Mouse (Mus musculus) embryo, embryonic 10 days (tissue): Measurements from ENCODE around the gene Snph.
A peak's percentile ranks its signal among the peaks of the same experiment; 100 is the strongest.
"Not testable (repeated sequence)": the region's sequence is repeated elsewhere in the genome, so short reads cannot be mapped to it uniquely, and the experiment has no call there.

Experiments
- DNase-seq: peaks from one replicate; pipeline ENCODE4 v3.0.0-alpha.2; 2015; ENCODE audit warnings: low spot score

Snph gene

GRCm38 (mm10) chr2:151632159-151632814 is at the start of gene Snph:
Gene Snph, minus strand, starts transcription at chr2:151632593.
- peak; percentile 76 for DNase-seq

GRCm38 (mm10) chr2:151676234-151676633 is 43.8 kb upstream of the Snph start:
- DNase-seq, result peak; percentile 10

DNA sequence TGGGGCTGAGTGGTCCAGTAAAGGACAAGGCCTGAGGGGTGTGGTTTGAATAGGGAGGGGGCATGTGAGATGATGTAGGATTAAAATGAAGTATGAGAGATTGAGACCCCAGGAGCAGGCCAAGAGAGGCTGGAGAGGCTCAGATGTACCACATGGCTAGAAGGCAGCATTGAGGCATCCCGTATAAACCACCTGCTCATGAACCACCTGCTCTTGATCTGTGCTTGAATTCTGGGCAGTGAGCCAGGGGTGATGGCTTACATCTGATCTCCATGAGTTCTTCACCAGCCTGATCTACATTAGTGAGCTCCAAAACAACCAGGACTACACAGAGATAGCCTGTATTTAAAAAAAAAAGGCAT is 38.6 kb upstream of the Snph start:
- no peak for DNase-seq

DNA sequence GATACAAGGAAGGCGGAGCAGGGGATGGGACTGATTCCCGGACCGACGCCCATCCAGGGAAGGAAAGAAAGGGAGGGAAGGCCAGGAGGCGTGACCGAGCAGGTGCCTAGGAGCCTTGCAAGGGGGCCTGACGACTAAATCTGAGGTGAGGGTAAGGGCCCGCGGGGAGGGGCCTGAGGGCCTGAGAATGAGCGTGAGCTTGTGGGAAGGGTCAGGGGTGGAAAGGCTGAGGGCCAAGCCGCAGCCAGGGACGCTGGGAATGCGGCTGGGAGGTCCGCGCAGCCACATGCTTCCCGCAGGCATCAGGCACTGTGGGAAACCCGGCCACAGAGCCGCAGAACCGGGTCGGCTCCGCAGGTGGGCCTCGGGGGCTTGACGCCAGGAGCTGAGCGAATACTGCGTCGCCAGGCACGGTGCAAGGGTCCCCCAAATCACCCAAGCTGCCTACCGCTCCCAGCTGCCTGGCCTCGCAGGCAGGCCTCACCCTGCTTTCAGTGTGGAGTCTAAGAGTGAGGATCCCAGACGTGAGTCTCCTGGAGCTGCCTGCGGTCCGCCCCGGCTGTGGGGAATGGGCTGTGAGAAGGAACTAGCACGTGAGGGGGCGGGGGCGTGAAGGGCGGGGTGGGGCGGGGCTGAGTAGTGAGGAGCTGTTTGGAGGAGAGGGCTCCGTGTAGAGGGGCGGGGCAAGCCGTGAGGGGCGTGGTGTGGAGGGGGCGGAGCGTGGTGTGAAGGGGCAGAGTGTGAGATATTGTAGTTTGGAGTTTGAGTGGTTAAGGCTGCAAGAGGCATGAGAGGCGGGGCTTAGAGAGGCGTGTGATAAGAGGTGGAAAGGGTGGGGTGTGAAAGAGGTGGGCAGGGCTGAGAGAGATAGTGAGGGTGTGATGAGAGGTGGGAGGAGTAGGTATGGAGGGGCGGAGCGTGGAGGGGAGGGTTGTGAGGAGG is 37.9 kb upstream of the Snph start:
- DNase-seq, result no peak

GRCm38 (mm10) chr2:151668433-151668832 is 36.0 kb upstream of the Snph start, which contains the start of gene Rad21l:
Gene Rad21l, minus strand, starts transcription at chr2:151668533.
- DNase-seq, result no peak

- no peak for DNase-seq
Observed at GRCm38 (mm10) chr2:151652053-151652452, 19.7 kb upstream of the Snph start.

GRCm38 (mm10) chr2:151636015-151636402 is 3.6 kb upstream of the Snph start:
- no peak for DNase-seq

- DNase-seq, result no peak
Observed at GRCm38 (mm10) chr2:151635362-151636014, 3.1 kb upstream of the Snph start.

GRCm38 (mm10) chr2:151634903-151635302 is 2.5 kb upstream of the Snph start:
- DNase-seq, result no peak

DNA sequence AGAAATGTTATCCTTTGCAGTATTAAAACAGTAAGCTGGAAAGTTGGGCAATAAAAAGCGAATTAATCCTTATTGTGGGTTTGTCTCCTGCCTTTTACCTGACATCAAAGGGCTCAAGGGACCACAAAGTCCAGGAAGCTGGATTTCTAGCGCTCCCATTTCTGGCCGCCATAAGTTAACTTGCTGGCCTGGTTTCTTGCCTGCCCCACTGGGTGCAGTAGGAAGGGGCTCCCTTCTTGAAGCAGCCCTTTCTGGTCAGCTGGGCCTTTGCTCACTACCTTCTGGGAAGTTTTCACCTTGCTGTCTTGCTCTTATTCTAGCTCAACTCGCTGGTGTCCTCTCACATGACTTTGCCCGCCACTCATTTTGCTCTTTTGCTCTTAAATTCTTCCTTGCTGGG is 589 bp upstream of the Snph start:
- no peak for DNase-seq

- DNase-seq, result no peak
Observed at GRCm38 (mm10) chr2:151631406-151632158, 811 bp downstream of the Snph start.

DNA sequence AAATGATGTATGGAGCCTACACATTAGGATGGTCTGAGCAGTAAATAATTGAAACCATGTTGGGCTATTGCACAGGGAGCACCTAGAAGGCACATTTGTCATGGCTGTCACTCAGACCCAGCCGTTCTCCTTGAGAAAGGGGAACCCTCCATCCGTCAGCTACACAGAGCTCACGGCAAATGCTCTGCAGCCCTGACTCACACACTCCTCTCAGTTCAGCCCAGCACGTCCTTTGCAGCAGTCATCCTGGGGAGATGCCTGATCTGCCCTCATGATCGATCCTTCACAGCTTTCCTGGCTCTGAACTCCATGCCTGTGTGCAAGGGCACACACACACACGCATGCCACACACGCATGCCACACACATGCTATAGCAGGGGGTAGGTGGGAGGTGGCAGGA is 3.1 kb downstream of the Snph start:
- DNase-seq, result no peak

DNA sequence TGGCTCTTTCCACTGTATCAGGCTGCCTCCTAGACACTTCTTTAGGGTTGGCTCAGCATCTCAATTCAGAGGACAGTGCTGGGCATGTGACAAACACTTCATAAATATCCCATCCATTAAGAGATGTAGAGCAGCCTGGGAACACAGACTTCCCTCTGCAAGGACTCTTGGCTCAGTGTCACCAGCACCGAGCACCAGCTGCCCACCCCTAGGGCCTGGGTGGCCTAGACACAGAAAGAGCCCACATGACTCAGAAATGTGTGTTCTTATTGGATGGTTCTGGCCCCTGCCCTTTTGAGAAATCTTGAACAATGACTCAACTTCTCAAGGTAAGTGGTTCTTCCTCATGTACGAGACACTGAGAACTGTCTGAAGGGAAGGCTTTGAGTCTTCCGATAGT is 4.4 kb downstream of the Snph start:
- no peak for DNase-seq

DNA sequence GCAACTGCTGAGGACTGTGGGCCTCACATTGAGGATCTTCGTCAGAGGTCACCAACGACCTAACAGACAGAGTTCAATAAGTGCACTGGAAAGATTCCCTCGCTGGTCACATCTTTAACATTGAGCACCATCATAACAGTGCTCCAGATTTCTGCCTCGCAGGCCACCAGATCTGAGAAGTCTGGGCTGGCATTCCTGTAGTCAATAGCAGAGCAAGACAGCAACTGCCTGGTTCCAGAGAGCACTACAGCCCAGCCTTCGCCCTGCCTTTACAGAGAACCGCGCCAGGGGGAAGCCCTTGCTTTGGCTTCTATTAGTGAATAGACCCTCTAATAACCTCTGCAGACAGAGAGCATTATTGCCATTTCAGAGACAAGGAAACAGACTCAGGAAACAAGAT is 6.1 kb downstream of the Snph start:
- no peak for DNase-seq

- no peak for DNase-seq
Observed at GRCm38 (mm10) chr2:151623776-151624175, 8.6 kb downstream of the Snph start.

GRCm38 (mm10) chr2:151616551-151617329 is 15.7 kb downstream of the Snph start:
- no peak for DNase-seq

- not testable (repeated sequence) for DNase-seq
Observed at GRCm38 (mm10) chr2:151615779-151616178, 16.6 kb downstream of the Snph start.

GRCm38 (mm10) chr2:151609974-151610373 is 22.4 kb downstream of the Snph start:
- no peak for DNase-seq

DNA sequence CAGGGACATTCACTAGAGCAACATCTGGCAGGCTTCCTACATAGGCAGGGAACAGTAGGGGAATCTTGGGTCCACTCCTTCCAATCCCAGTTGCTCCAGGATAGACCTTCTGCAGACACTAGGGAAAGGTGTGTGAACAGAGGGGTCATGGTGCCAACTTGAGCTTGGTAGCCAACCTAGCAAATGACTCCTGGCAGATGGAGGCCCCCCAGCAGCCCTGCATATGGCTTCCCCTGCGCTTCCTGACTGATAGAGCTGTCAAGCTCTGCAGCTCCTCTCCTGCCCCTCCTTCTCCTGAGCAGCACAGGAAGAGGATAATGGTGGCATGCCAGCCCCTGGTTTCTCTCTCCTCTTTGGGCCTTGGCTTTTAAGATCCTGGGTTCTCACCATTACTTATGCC is 24.0 kb downstream of the Snph start:
- no peak for DNase-seq

GRCm38 (mm10) chr2:151605437-151605987 is 26.9 kb downstream of the Snph start:
- DNase-seq, result peak; percentile 50

GRCm38 (mm10) chr2:151603630-151604029 is 28.8 kb downstream of the Snph start:
- peak; percentile 69 for DNase-seq
